Mouse (Mus musculus) heart, embryonic 14.5 days (tissue): ENCODE measurements around the gene Prkab1. TPM values are rescaled to one million over a fixed set of nuclear protein-coding genes. Genes with fewer than 3 reads are reported as not detected.

Source experiments
- ATAC-seq: fragments of 200-750 bp; cut with Nextera tagmentation; 2 replicates; pipeline ENCODE4 v1.8.0; 2017; ENCODE audit warnings: low read depth, moderate TSS enrichment; ENCODE audit not compliant: insufficient number of reproducible peaks, insufficient read depth, low FRiP score
- H3K27ac ChIP-seq, 2 experiments: fragments of 200-500 bp in 1 of 2; fragments of 300-500 bp in 1 of 2; sonication (generic) in 1 of 2; replicated peaks in 1 of 2; 2 replicates each; pipeline ENCODE4 v1.5.1; 2012 to 2014; ENCODE audit warnings: low read depth in 2 of 2, low read length in 2 of 2, control low read depth in 1 of 2, mild to moderate bottlenecking in 1 of 2, mixed read lengths in 1 of 2; ENCODE audit not compliant: control insufficient read depth in 1 of 2, insufficient read depth in 1 of 2
- H3K27me3 ChIP-seq: fragments of 300-500 bp; sonication (generic); 2 replicates; pipeline ENCODE4 v1.6.1; 2014; ENCODE audit warnings: mild to moderate bottlenecking, low read length, control low read depth; ENCODE audit not compliant: control insufficient read depth, insufficient read depth
- H3K36me3 ChIP-seq: fragments of 300-500 bp; sonication (generic); 2 replicates; pipeline ENCODE4 v1.6.1; 2014; ENCODE audit warnings: mild to moderate bottlenecking, control low read depth, low read length, mixed read lengths; ENCODE audit not compliant: control insufficient read depth, insufficient read depth
- H3K4me1 ChIP-seq, 2 experiments: fragments of 200-500 bp in 1 of 2; fragments of 300-500 bp in 1 of 2; sonication (generic) in 1 of 2; 2 replicates each; pipeline ENCODE4 v1.6.1; 2012 to 2014; ENCODE audit warnings: low read length in 2 of 2, control low read depth in 1 of 2, mixed read lengths in 1 of 2; ENCODE audit not compliant: control insufficient read depth in 2 of 2, insufficient read depth in 2 of 2
- H3K4me2 ChIP-seq: fragments of 300-500 bp; sonication (generic); 2 replicates; pipeline ENCODE4 v1.6.1; 2014; ENCODE audit warnings: mild to moderate bottlenecking, low read length
- H3K4me3 ChIP-seq, 2 experiments: fragments of 200-500 bp in 1 of 2; fragments of 300-500 bp in 1 of 2; sonication (generic) in 1 of 2; 2 replicates each; pipeline ENCODE4 v1.5.1; 2012 to 2014; ENCODE audit warnings: low read length in 2 of 2, mild to moderate bottlenecking in 2 of 2, control low read depth in 1 of 2, low read depth in 1 of 2, moderate library complexity in 1 of 2; ENCODE audit not compliant: control insufficient read depth in 1 of 2, insufficient read depth in 1 of 2
- H3K9ac ChIP-seq: fragments of 300-500 bp; sonication (generic); 2 replicates; pipeline ENCODE4 v1.6.1; 2014; ENCODE audit warnings: mild to moderate bottlenecking, low read length
- H3K9me3 ChIP-seq: fragments of 300-500 bp; sonication (generic); 2 replicates; pipeline ENCODE4 v1.6.1; 2016; ENCODE audit warnings: low read length, control low read depth; ENCODE audit not compliant: control insufficient read depth
- WGBS: fragments of 180-500 bp; shearing (Covaris S2); extraction: QIAGEN DNeasy Blood & Tissue Kit; methylation state at CpG from one replicate; pipeline ENCODE4 v1.1.7; 2014; 5-methylcytosine and 5-hydroxymethylcytosine counted together
- polyA plus RNA-seq: library from polyadenylated mRNA; unstranded; fragments of >200 nt; fragmentation: Nextera tagmentation; extraction: Ambion mirVana; gene quantifications from 2 replicates; pipeline ENCODE4 v1.2.1, GENCODE M21; 2014

Gene Prkab1
- polyA plus RNA-seq, 1 experiment from 2014 or later: 38.0 TPM

- no peaks in the 10 kb centered on the region for H3K27me3 ChIP-seq
- no peak overlapping the region for H3K9ac ChIP-seq
- peaks cover 53% of the 10 kb centered on the region for H3K36me3 ChIP-seq
- no peaks in the 10 kb centered on the region for H3K4me1 ChIP-seq
- H3K9me3 ChIP-seq: no peaks in the 10 kb centered on the region
- no peak overlapping the region for H3K4me3 ChIP-seq
- H3K4me2 ChIP-seq: no peak overlapping the region
- no peak for ATAC-seq
- WGBS: 86% methylated on average over 7 of the region's 7 CpGs
- H3K27ac ChIP-seq: no peak overlapping the region
Measured at GRCm38 (mm10) chr5:116011700-116012099, 12.6 kb downstream of the Prkab1 start.

- H3K27me3 ChIP-seq: no peaks in the 10 kb centered on the region
- ATAC-seq: no peak
- H3K4me2 ChIP-seq: no peak overlapping the region
- H3K9me3 ChIP-seq: no peaks in the 10 kb centered on the region
- H3K4me1 ChIP-seq: no peaks in the 10 kb centered on the region
- peaks cover 45% of the 10 kb centered on the region for H3K36me3 ChIP-seq
- no peak overlapping the region for H3K9ac ChIP-seq
- H3K4me3 ChIP-seq: no peak overlapping the region
- WGBS: 61% methylated on average over 2 of the region's 2 CpGs
- no peak overlapping the region for H3K27ac ChIP-seq
Measured at GRCm38 (mm10) chr5:116009884-116010627, 14.3 kb downstream of the Prkab1 start.

- Histone ChIP-seq H3K4me1 (no peaks in the 10 kb centered on the region), H3K9me3 (no peaks in the 10 kb centered on the region), H3K36me3 (peaks cover 37% of the 10 kb centered on the region), H3K27ac (no peak overlapping the region), H3K9ac (no peak overlapping the region), H3K4me2 (no peak overlapping the region), H3K4me3 (no peak overlapping the region), H3K27me3 (no peaks in the 10 kb centered on the region)
- ATAC-seq: no peak
- WGBS: 81% methylated on average over 15 of the region's 15 CpGs
Measured at GRCm38 (mm10) chr5:116009091-116009851, 15.0 kb downstream of the Prkab1 start.

- no peaks in the 10 kb centered on the region for H3K4me1 ChIP-seq
- no peaks in the 10 kb centered on the region for H3K27me3 ChIP-seq
- no peak overlapping the region for H3K4me2 ChIP-seq
- H3K9me3 ChIP-seq: no peaks in the 10 kb centered on the region
- no peak overlapping the region for H3K4me3 ChIP-seq
- H3K9ac ChIP-seq: no peak overlapping the region
- ATAC-seq: no peak
- H3K36me3 ChIP-seq: peaks cover 22% of the 10 kb centered on the region; the same call in 1 of the 2 replicates
- WGBS: 79% methylated on average over 13 of the region's 13 CpGs
- no peak overlapping the region for H3K27ac ChIP-seq
Measured at GRCm38 (mm10) chr5:116007723-116008122, 16.6 kb downstream of the Prkab1 start.

- no peak overlapping the region for H3K9ac ChIP-seq
- WGBS: 70% methylated on average over 22 of the region's 22 CpGs
- H3K36me3 ChIP-seq: peaks cover 24% of the 10 kb centered on the region; the same call in 1 of the 2 replicates
- H3K27me3 ChIP-seq: no peaks in the 10 kb centered on the region
- H3K9me3 ChIP-seq: no peaks in the 10 kb centered on the region
- H3K4me1 ChIP-seq: no peaks in the 10 kb centered on the region
- no peak for ATAC-seq
- H3K4me2 ChIP-seq: no peak overlapping the region
- H3K27ac ChIP-seq: no peak overlapping the region
- H3K4me3 ChIP-seq: no peak overlapping the region
Measured at GRCm38 (mm10) chr5:116006324-116007099, 17.8 kb downstream of the Prkab1 start.

GRCm38 (mm10) chr5:116004271-116004670 is 20.0 kb downstream of the Prkab1 start:
- Histone ChIP-seq H3K4me3 (no peak overlapping the region), H3K4me1 (no peaks in the 10 kb centered on the region), H3K27ac (no peak overlapping the region), H3K27me3 (no peaks in the 10 kb centered on the region), H3K4me2 (no peak overlapping the region), H3K36me3 (peaks cover 35% of the 10 kb centered on the region; the same call in 1 of the 2 replicates), H3K9me3 (no peaks in the 10 kb centered on the region), H3K9ac (no peak overlapping the region)
- WGBS: 82% methylated on average over 10 of the region's 10 CpGs
- ATAC-seq: no peak

- ATAC-seq: no peak
Measured at GRCm38 (mm10) chr5:116003825-116004224, 20.5 kb downstream of the Prkab1 start.

More at GRCm38 (mm10) chr5:116003825-116004224, 20.5 kb downstream of the Prkab1 start:
- Histone ChIP-seq H3K4me3 (no peak overlapping the region), H3K9me3 (no peaks in the 10 kb centered on the region), H3K4me1 (no peaks in the 10 kb centered on the region), H3K27me3 (no peaks in the 10 kb centered on the region), H3K36me3 (peaks cover 35% of the 10 kb centered on the region; the same call in 1 of the 2 replicates), H3K27ac (no peak overlapping the region), H3K9ac (no peak overlapping the region), H3K4me2 (no peak overlapping the region)
- WGBS: 43% methylated on average over 13 of the region's 13 CpGs
